In genomic region chr7:45158991-45159390, GRCm38 (mm10) we compare ENCODE assay signal across 24 mouse cellular contexts. TPM values are rescaled to one million over a fixed set of nuclear protein-coding genes. Genes with fewer than 3 reads are reported as not detected.
DNase-seq lines count a peak whose midpoint lies in the region; ATAC-seq and TF ChIP-seq lines count a peak whose summit lies in the region.
"Had no signal": no experiment of that assay in that cellular context is flagged by ENCODE, and none has a peak within 500 bp of the region (broad histone marks: within the 10 kb centered on the region; RNA-seq: fewer than 3 reads in every experiment).

No protein-coding gene starts in this region.

- no peaks in the 10 kb centered on the region for H3K9me3 ChIP-seq in heart, embryonic 13.5 days
- H3K9me3 ChIP-seq: forebrain, embryonic 13.5 days; forebrain, embryonic 15.5 days; G1E had no signal

- H3K4me3 ChIP-seq in cerebellum, adult 2 months (replicated peaks; ENCODE audit: insufficient read depth, low read depth, low read length): no peak overlapping the region
- no peak overlapping the region for H3K4me3 ChIP-seq in heart, embryonic 13.5 days
- H3K4me3 ChIP-seq: forebrain, embryonic 13.5 days; forebrain, embryonic 15.5 days had no signal

- no peak for ATAC-seq in heart, embryonic 13.5 days (ENCODE audit: extremely low read depth, insufficient number of reproducible peaks, low FRiP score, low TSS enrichment)
- ATAC-seq: activated CD4-positive, CD25-positive, alpha-beta regulatory T cell, adult 4 months; CD4-positive, CD25-positive, alpha-beta regulatory T cell, adult 4 months; forebrain, embryonic 13.5 days; forebrain, embryonic 15.5 days; forebrain, postnatal 0 days; Patski had no signal

- peaks cover 48% of the 10 kb centered on the region for H3K36me3 ChIP-seq in heart, embryonic 13.5 days

- peaks cover 5% of the 10 kb centered on the region; the same call in 1 of the 2 replicates for H3K4me1 ChIP-seq in cerebellum, adult 2 months (ENCODE audit: control insufficient read depth, insufficient read depth, low read length)
- peaks cover 19% of the 10 kb centered on the region for H3K4me1 ChIP-seq in heart, embryonic 13.5 days

- intact Hi-C loops in heart, postnatal 10 days (cut with DNase I): no loop called here

- no peak overlapping the region for H3K27ac ChIP-seq in cerebellum, adult 2 months (ENCODE audit: insufficient read depth, low read length)
- H3K27ac ChIP-seq in heart, embryonic 13.5 days (replicated peaks): no peak overlapping the region
- H3K27ac ChIP-seq: forebrain, embryonic 13.5 days; forebrain, embryonic 15.5 days had no signal

- H3K4me2 ChIP-seq in heart, embryonic 13.5 days: no peak overlapping the region
- H3K4me2 ChIP-seq: forebrain, embryonic 13.5 days; forebrain, embryonic 15.5 days had no signal

- 0 out of 2 replicates have a peak overlapping the region, but pooled peaks have one; percentile 10 for H3K9ac ChIP-seq in heart, embryonic 13.5 days
- H3K9ac ChIP-seq: forebrain, embryonic 13.5 days; forebrain, embryonic 15.5 days; forebrain, postnatal 0 days had no signal

- peak; percentile 65 for DNase-seq in cerebellum, adult 11-12 months
- no peak for DNase-seq in cerebellum, adult 2 months
- DNase-seq in cerebellum, adult 9-11 months: peak; percentile 63
- DNase-seq in cerebellum, postnatal 4 days (ENCODE audit: low spot score in 2 of 2): no peak
- no peak for DNase-seq in heart, postnatal 10 days
- DNase-seq: adrenal gland, adult 8-10 months; adrenal gland, postnatal 14 days; adrenal gland, postnatal 36 days; B cell, adult 2 months; cerebellum, postnatal 36 days; forebrain, postnatal 0 days had no signal

- no peak for TF ChIP-seq POLR2A in cerebellum, adult 2 months (IDR thresholded peaks at IDR 0.05; ENCODE audit: borderline replicate concordance, insufficient read depth, low read length)

- H3K27me3 ChIP-seq in cerebellum, adult 2 months (ENCODE audit: control insufficient read depth, insufficient read depth, low read length): no peaks in the 10 kb centered on the region
- H3K27me3 ChIP-seq in heart, embryonic 13.5 days (replicated peaks): peaks cover 18% of the 10 kb centered on the region

- no peak for TF ChIP-seq CTCF in cerebellum, adult 2 months (IDR thresholded peaks at IDR 0.05; ENCODE audit: borderline replicate concordance, insufficient read depth, low read depth, low read length)

- WGBS in cerebellum, adult 2 months: 92% methylated on average over 6 of the region's 6 CpGs
- WGBS in heart, embryonic 13.5 days: 91% methylated on average over 6 of the region's 6 CpGs

RNA-seq across cellular contexts. Expression of gene Aldh16a1, which starts 4.6 kb away (rescaled TPM):
- polyA plus RNA-seq in cerebellum, adult 2 months (2012; rRNA removed): 17.2 and 18.0 TPM in 2 replicates
- polyA plus RNA-seq in heart, embryonic 13.5 days (2015; fragmentation: Nextera tagmentation; extraction: Ambion mirVana): 31.8 and 33.4 TPM in 2 replicates
- 10 to 100 TPM; 36.6 to 48.2 TPM for total RNA-seq in heart, postnatal 10 days (2021)

RNA-seq across cellular contexts. Expression of gene Slc17a7, which starts 4.8 kb away (rescaled TPM):
- 397 and 476 TPM in 2 replicates for polyA plus RNA-seq in cerebellum, adult 2 months (2012; rRNA removed)
- polyA plus RNA-seq in heart, embryonic 13.5 days (2015; fragmentation: Nextera tagmentation; extraction: Ambion mirVana): 2.9 and 3.6 TPM in 2 replicates
- 1 to 10 TPM; 6.1 to 6.7 TPM for total RNA-seq in heart, postnatal 10 days (2021)
- total RNA-seq: CH12.LX had no signal
- polyA plus RNA-seq: activated CD4-positive, CD25-positive, alpha-beta regulatory T cell, adult 4 months; CD4-positive, CD25-positive, alpha-beta regulatory T cell, adult 4 months had no signal

RNA-seq across cellular contexts. Expression of gene Pih1d1, which starts 4.9 kb away (rescaled TPM):
- polyA plus RNA-seq in cerebellum, adult 2 months (2012; rRNA removed): 52.3 and 53.1 TPM in 2 replicates
- 82.2 and 89.3 TPM in 2 replicates for polyA plus RNA-seq in heart, embryonic 13.5 days (2015; fragmentation: Nextera tagmentation; extraction: Ambion mirVana)
- 10 to 100 TPM; 47.1 to 49.0 TPM for total RNA-seq in heart, postnatal 10 days (2021)

RNA-seq across cellular contexts. Expression of gene Gfy, which starts 20.4 kb away (rescaled TPM):
- polyA plus RNA-seq in cerebellum, adult 2 months (2012; rRNA removed): 0.54 and 0.57 TPM in 2 replicates
- polyA plus RNA-seq in heart, embryonic 13.5 days (2015; fragmentation: Nextera tagmentation; extraction: Ambion mirVana): not detected in 2 replicates
- total RNA-seq in heart, postnatal 10 days (2021): not detected
- total RNA-seq: adrenal gland, adult 18-20 months; adrenal gland, adult 8-10 months; adrenal gland, postnatal 14 days; adrenal gland, postnatal 36 days; CH12.LX; forebrain, postnatal 0 days had no signal
- polyA plus RNA-seq: activated CD4-positive, CD25-positive, alpha-beta regulatory T cell, adult 4 months; CD4-positive, CD25-positive, alpha-beta regulatory T cell, adult 4 months; forebrain, embryonic 13.5 days; forebrain, embryonic 15.5 days; forebrain, postnatal 0 days; G1E; Patski had no signal

RNA-seq across cellular contexts. Expression of gene Pth2, which starts 21.8 kb away (rescaled TPM):
- not detected in 2 replicates for polyA plus RNA-seq in cerebellum, adult 2 months (2012; rRNA removed)
- polyA plus RNA-seq in heart, embryonic 13.5 days (2015; fragmentation: Nextera tagmentation; extraction: Ambion mirVana): not detected in 2 replicates
- total RNA-seq in heart, postnatal 10 days (2021): not detected
- total RNA-seq: adrenal gland, adult 18-20 months; adrenal gland, adult 8-10 months; adrenal gland, postnatal 14 days; adrenal gland, postnatal 36 days; CH12.LX; forebrain, postnatal 0 days; G1E had no signal
- polyA plus RNA-seq: activated CD4-positive, CD25-positive, alpha-beta regulatory T cell, adult 4 months; CD4-positive, CD25-positive, alpha-beta regulatory T cell, adult 4 months; cortical plate, adult 2 months; embryonic facial prominence, embryonic 11.5 days; embryonic facial prominence, embryonic 14.5 days; forebrain, embryonic 11.5 days; forebrain, embryonic 13.5 days; forebrain, embryonic 15.5 days; G1E; Patski had no signal

Comparison
In these comparisons a context has a peak if more than half of its experiments do, and no peak if none do; other contexts are left out.
1. DNase-seq: peak in cerebellum, adult 11-12 months (single experiment) and cerebellum, adult 9-11 months (single experiment); none in cerebellum, adult 2 months (0 of 2), cerebellum, postnatal 4 days (0 of 2) and heart, postnatal 10 days (0 of 2).
2. RNA of gene Slc17a7, which starts 4.8 kb away (polyA plus RNA-seq): 397 to 476 TPM in cerebellum, adult 2 months; 2.9 to 3.6 TPM in heart, embryonic 13.5 days; every median in the first group is over 10 times any median in the second.